Mouse (Mus musculus): ENCODE measurements around the gene Rab11fip4. TPM values are rescaled to one million over a fixed set of nuclear protein-coding genes. Genes with fewer than 3 reads are reported as not detected.
A peak's percentile ranks its signal among the peaks of the same experiment; 100 is the strongest.

Gene Rab11fip4
- polyA plus RNA-seq, 1 experiment from 2014 or later: 24.1 TPM

DNA sequence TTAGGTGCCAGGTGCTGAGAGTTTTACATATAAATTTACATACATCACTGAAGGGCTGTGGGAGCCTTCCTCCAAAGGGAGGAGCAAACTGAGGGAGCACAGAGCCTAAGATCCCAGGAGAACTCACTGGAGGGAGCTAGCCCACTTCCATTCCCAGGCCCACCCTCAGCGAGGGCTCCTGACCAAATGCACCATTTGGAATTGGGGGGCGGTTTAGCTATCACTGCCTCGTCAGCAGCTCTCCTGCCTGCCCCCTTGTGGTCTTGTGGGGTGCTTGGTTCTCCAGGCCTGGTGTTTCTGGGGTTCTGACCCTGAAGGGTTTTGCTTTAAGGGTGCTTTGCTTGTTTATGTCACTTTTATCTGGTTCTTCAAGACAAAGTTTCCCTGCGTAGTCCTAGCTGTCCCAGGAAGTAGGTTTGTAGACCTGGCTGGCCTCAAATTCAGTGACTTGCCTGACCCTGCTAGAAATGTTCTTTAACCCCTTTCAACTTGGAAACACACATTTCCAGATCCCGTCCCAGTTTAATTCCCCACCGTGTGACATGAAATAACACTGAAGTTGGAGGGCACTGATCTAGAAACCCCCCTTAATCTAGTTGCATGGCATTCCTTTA lies 80.8 kb downstream of the Rab11fip4 start:
- H3K9me3 ChIP-seq (replicated peaks): no peaks in the 10 kb centered on the region
- no peak for ATAC-seq (ENCODE audit: low FRiP score)

GRCm38 (mm10) chr11:79673072-79673471 lies 82.1 kb downstream of the Rab11fip4 start:
- 88% methylated on average over 5 of the region's 5 CpGs for WGBS
- Histone ChIP-seq H3K27me3 (replicated peaks) (no peaks in the 10 kb centered on the region), H3K9ac (replicated peaks) (no peak overlapping the region), H3K4me1 (peaks cover 61% of the 10 kb centered on the region), H3K36me3 (no peaks in the 10 kb centered on the region), H3K9me3 (replicated peaks) (no peaks in the 10 kb centered on the region), H3K4me3 (replicated peaks) (no peak overlapping the region), H3K4me2 (no peak overlapping the region), H3K27ac (replicated peaks) (no peak overlapping the region)
- no peak for ATAC-seq (ENCODE audit: low FRiP score)

More for the DNA sequence above, 80.8 kb downstream of the Rab11fip4 start:
- Histone ChIP-seq H3K36me3 (no peaks in the 10 kb centered on the region), H3K27ac (replicated peaks) (no peak overlapping the region), H3K9ac (replicated peaks) (no peak overlapping the region), H3K4me2 (no peak overlapping the region), H3K4me1 (peaks cover 52% of the 10 kb centered on the region), H3K27me3 (replicated peaks) (no peaks in the 10 kb centered on the region), H3K4me3 (replicated peaks) (no peak overlapping the region)
- 56% methylated on average over 6 of the region's 6 CpGs for WGBS

DNA sequence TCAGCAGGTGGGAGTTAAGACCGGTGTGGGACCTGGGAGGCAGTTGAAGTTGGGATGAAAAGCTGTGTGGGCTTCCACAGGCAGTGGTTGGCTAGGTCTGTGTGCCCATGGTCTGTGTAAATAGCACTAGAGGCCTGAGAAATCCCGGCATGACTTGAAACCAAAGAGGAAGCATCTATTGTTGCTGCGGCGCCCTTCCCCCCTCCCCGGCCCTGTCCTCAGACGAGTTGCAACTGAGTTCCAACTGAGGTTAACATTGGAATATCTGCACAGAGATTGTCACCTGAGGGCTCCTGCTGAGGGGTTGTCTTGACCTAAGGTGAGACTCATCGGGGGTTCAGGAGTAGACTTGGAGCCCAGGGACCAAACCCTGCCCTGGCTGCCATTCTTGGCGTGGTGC lies 82.7 kb downstream of the Rab11fip4 start:
- Histone ChIP-seq H3K4me2 (no peak overlapping the region), H3K4me1 (peaks cover 63% of the 10 kb centered on the region), H3K27me3 (replicated peaks) (no peaks in the 10 kb centered on the region), H3K9ac (replicated peaks) (no peak overlapping the region), H3K9me3 (replicated peaks) (no peaks in the 10 kb centered on the region), H3K27ac (replicated peaks) (no peak overlapping the region), H3K4me3 (replicated peaks) (no peak overlapping the region), H3K36me3 (no peaks in the 10 kb centered on the region)
- ATAC-seq (ENCODE audit: low FRiP score): no peak
- WGBS: 66% methylated on average over 8 of the region's 8 CpGs

DNA sequence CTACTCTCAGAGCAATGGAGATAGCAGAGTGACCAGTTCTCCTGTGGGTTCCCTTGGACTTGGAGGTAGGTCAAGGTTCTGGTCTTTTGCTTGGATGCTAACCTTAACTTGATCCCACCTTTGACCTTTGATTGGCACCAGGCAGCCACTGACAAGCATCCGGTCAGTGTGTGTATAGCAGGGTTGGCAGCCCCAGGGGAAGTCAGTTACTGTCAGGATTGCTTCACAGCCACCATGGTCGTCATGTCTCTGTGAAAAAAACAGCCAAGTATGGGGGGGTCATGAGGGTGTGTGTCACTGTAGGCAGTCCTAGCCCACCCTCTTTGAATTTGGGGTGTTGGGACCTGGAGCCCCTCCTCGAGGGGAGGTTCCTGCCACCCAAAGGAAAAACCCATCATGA lies 83.2 kb downstream of the Rab11fip4 start:
- WGBS: 81% methylated on average over 3 of the region's 3 CpGs
- peaks cover 60% of the 10 kb centered on the region for H3K4me1 ChIP-seq
- no peaks in the 10 kb centered on the region for H3K9me3 ChIP-seq (replicated peaks)
- H3K9ac ChIP-seq (replicated peaks): no peak overlapping the region
- no peak overlapping the region for H3K4me3 ChIP-seq (replicated peaks)
- H3K27ac ChIP-seq (replicated peaks): no peak overlapping the region
- H3K27me3 ChIP-seq (replicated peaks): no peaks in the 10 kb centered on the region
- ATAC-seq (ENCODE audit: low FRiP score): no peak
- H3K4me2 ChIP-seq: no peak overlapping the region
- no peaks in the 10 kb centered on the region for H3K36me3 ChIP-seq

DNA sequence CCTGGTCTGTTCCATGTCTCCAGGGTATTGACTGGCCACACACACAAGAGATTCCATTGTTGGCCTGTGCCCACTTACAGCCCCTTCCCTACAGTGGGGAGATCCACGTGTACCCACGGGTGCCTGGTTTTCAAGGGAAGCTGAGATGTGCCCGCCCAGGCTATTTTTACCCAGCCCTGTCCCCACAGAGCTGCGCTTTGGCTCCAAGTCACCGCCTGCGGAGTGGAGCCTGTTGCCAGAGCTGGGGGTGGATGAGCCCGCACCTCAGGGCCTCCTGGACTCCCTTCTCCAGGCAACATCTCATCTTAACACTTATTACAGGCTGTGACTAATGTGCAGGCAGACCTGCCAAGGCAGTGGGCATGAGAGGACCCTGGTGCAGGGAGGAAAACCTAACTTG lies 83.6 kb downstream of the Rab11fip4 start:
- H3K27me3 ChIP-seq (replicated peaks): no peaks in the 10 kb centered on the region
- H3K9me3 ChIP-seq (replicated peaks): no peaks in the 10 kb centered on the region
- peaks cover 58% of the 10 kb centered on the region for H3K4me1 ChIP-seq
- 83% methylated on average over 7 of the region's 7 CpGs for WGBS
- ATAC-seq (ENCODE audit: low FRiP score): no peak
- no peak overlapping the region for H3K4me2 ChIP-seq
- no peak overlapping the region for H3K9ac ChIP-seq (replicated peaks)
- H3K36me3 ChIP-seq: no peaks in the 10 kb centered on the region
- no peak overlapping the region for H3K27ac ChIP-seq (replicated peaks)
- no peak overlapping the region for H3K4me3 ChIP-seq (replicated peaks)

DNA sequence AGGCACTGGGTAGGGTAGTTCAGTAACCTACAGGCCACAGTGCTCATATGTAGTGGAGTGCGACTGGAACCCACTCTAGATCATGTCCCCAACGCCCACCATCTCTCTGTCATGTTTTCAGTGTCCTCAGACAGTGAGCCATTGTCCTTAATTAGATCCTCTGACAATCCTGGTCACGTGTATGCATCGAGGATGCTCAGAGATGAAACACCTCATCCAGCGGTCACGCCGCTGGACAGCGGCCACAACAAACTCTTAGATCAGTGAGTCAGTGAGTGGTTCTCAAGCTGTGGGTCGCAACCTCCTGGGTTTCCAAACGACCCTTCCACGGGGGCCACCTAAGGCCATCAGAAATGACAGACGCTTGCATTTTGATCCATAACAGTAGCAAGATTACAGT lies 84.3 kb downstream of the Rab11fip4 start:
- no peaks in the 10 kb centered on the region for H3K36me3 ChIP-seq
- H3K27ac ChIP-seq (replicated peaks): no peak overlapping the region
- no peak for ATAC-seq (ENCODE audit: low FRiP score)
- H3K9ac ChIP-seq (replicated peaks): no peak overlapping the region
- H3K9me3 ChIP-seq (replicated peaks): no peaks in the 10 kb centered on the region
- H3K27me3 ChIP-seq (replicated peaks): no peaks in the 10 kb centered on the region
- peaks cover 53% of the 10 kb centered on the region for H3K4me1 ChIP-seq
- no peak overlapping the region for H3K4me3 ChIP-seq (replicated peaks)
- no peak overlapping the region for H3K4me2 ChIP-seq
- 75% methylated on average over 12 of the region's 12 CpGs for WGBS

- no peak overlapping the region for H3K9ac ChIP-seq (replicated peaks)
- H3K4me1 ChIP-seq: peaks cover 49% of the 10 kb centered on the region
- H3K4me2 ChIP-seq: no peak overlapping the region
- 0 out of 2 replicates have a peak, but pooled peaks cover 3% of the 10 kb centered on the region for H3K36me3 ChIP-seq
- WGBS: 67% methylated on average over 6 of the region's 6 CpGs
- no peak for ATAC-seq (ENCODE audit: low FRiP score)
- H3K4me3 ChIP-seq (replicated peaks): no peak overlapping the region
- no peaks in the 10 kb centered on the region for H3K27me3 ChIP-seq (replicated peaks)
- 0 out of 2 replicates have a peak overlapping the region, but pooled peaks have one; percentile 2 for H3K27ac ChIP-seq (replicated peaks)
- no peaks in the 10 kb centered on the region for H3K9me3 ChIP-seq (replicated peaks)
Measured at GRCm38 (mm10) chr11:79675994-79676393, 85.0 kb downstream of the Rab11fip4 start.

DNA sequence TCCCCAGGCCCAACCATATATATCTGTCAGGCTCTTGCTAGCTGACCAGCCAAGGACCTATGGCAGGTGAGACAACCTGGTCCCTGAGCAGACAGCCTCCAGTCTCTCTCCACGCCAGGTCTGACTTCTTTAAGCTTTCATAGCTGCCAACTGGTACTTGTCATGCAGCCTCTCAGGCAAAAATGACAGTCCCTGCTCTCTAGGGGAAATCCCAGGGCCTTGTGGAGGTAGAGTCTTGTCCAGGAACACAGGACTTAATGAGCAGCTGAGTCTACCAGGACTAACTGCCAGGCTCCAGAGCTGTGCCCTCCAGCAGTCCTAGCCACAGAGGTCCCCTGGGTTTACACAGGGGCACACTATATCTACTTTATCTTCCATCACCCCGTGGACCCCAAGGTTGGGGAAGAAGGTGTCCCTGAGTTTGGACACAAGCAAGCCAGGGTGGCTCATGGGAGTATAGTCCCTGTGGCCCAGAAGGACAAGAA lies 85.5 kb downstream of the Rab11fip4 start:
- Histone ChIP-seq H3K4me3 (replicated peaks) (no peak overlapping the region), H3K4me2 (no peak overlapping the region), H3K36me3 (0 out of 2 replicates have a peak, but pooled peaks cover 6% of the 10 kb centered on the region), H3K27me3 (replicated peaks) (no peaks in the 10 kb centered on the region), H3K27ac (replicated peaks) (no peak overlapping the region), H3K4me1 (peaks cover 44% of the 10 kb centered on the region), H3K9me3 (replicated peaks) (no peaks in the 10 kb centered on the region), H3K9ac (replicated peaks) (no peak overlapping the region)
- ATAC-seq (ENCODE audit: low FRiP score): no peak
- 76% methylated on average over 2 of the region's 2 CpGs for WGBS

DNA sequence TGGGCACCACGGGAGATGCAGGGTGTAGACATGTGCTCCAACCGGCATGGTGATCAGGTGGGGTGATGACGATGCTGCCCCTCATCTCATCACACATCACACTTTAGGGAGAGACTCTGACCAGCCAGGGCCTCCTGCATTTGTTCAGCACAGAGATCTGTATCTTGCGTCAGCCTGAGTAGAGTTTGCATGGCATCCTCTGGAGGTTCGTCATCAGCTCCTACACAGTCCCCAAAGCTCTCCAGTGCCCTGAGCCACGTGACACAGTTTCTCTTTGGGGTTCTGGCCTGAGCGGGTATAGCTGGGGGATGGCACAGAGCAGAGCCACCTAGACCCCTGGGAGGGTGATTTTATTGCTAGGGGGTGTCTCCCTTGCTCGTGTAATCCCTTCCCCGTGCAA lies 86.4 kb downstream of the Rab11fip4 start:
- Histone ChIP-seq H3K9me3 (replicated peaks) (no peaks in the 10 kb centered on the region), H3K27ac (replicated peaks) (no peak overlapping the region), H3K4me3 (replicated peaks) (no peak overlapping the region), H3K4me2 (no peak overlapping the region), H3K4me1 (peaks cover 42% of the 10 kb centered on the region), H3K9ac (replicated peaks) (no peak overlapping the region), H3K27me3 (replicated peaks) (no peaks in the 10 kb centered on the region), H3K36me3 (0 out of 2 replicates have a peak, but pooled peaks cover 6% of the 10 kb centered on the region)
- ATAC-seq (ENCODE audit: low FRiP score): no peak
- 77% methylated on average over 9 of the region's 9 CpGs for WGBS

GRCm38 (mm10) chr11:79678363-79679153 lies 87.5 kb downstream of the Rab11fip4 start:
- no peak overlapping the region for H3K27ac ChIP-seq (replicated peaks)
- no peak overlapping the region for H3K4me3 ChIP-seq (replicated peaks)
- no peak overlapping the region for H3K4me2 ChIP-seq
- WGBS: 91% methylated on average over 20 of the region's 20 CpGs
- H3K36me3 ChIP-seq: 0 out of 2 replicates have a peak, but pooled peaks cover 6% of the 10 kb centered on the region
- no peak overlapping the region for H3K9ac ChIP-seq (replicated peaks)
- ATAC-seq (ENCODE audit: low FRiP score): no peak
- H3K4me1 ChIP-seq: peaks cover 42% of the 10 kb centered on the region
- no peaks in the 10 kb centered on the region for H3K9me3 ChIP-seq (replicated peaks)
- no peaks in the 10 kb centered on the region for H3K27me3 ChIP-seq (replicated peaks)

DNA sequence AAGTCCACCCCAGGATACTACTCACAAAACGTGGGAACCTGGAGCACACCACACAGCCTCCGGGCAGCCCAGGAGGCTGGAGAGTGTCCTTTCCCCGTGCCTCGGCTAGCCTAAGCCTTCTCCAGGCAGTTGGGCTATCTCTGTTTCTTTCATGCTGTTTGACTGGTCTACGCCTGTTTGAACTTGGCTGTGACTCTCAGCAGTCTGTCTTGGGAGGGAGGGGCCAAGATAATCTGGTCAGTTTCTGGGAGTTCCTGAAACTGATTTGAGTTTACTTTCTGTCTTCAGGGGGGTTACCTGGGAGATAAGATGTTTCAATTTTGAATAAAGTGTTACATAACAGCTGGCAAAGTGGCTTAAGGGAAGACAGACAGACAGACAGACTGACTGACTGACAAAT lies 88.9 kb downstream of the Rab11fip4 start:
- WGBS: 85% methylated on average over 5 of the region's 5 CpGs
- ATAC-seq (ENCODE audit: low FRiP score): no peak
- Histone ChIP-seq H3K9me3 (replicated peaks) (no peaks in the 10 kb centered on the region), H3K4me3 (replicated peaks) (no peak overlapping the region), H3K4me2 (no peak overlapping the region), H3K4me1 (peaks cover 30% of the 10 kb centered on the region), H3K9ac (replicated peaks) (no peak overlapping the region), H3K27me3 (replicated peaks) (no peaks in the 10 kb centered on the region), H3K36me3 (peaks cover 14% of the 10 kb centered on the region), H3K27ac (replicated peaks) (no peak overlapping the region)

DNA sequence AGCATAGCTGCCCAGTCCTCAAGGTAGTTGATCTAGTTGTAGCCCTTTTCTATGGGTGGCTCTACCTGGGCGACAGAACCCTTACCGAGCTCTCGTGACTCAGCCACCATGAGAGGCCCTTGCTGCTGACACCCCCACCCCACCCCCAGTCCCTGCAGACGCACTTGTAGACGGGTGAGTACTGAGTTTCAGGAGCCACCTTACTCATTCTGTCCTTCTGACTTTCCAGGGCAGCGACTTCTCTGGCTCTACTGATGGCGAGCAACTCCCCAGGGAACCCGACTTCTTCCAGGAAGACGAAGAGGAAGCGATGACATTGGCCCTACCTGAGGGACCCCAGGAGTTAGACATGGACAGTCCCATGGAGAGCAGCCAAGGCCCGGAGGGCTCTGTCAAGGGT lies 89.5 kb downstream of the Rab11fip4 start:
- Histone ChIP-seq H3K9ac (replicated peaks) (no peak overlapping the region), H3K36me3 (peaks cover 20% of the 10 kb centered on the region), H3K9me3 (replicated peaks) (no peaks in the 10 kb centered on the region), H3K4me3 (replicated peaks) (no peak overlapping the region), H3K4me2 (no peak overlapping the region), H3K27me3 (replicated peaks) (no peaks in the 10 kb centered on the region), H3K4me1 (peaks cover 24% of the 10 kb centered on the region; the same call in 1 of the 2 replicates), H3K27ac (replicated peaks) (no peak overlapping the region)
- 93% methylated on average over 11 of the region's 11 CpGs for WGBS
- no peak for ATAC-seq (ENCODE audit: low FRiP score)

Measured in neural tube, embryonic 15.5 days (tissue).